8 mouse cellular contexts compared by ENCODE assay signal in the genomic region with DNA sequence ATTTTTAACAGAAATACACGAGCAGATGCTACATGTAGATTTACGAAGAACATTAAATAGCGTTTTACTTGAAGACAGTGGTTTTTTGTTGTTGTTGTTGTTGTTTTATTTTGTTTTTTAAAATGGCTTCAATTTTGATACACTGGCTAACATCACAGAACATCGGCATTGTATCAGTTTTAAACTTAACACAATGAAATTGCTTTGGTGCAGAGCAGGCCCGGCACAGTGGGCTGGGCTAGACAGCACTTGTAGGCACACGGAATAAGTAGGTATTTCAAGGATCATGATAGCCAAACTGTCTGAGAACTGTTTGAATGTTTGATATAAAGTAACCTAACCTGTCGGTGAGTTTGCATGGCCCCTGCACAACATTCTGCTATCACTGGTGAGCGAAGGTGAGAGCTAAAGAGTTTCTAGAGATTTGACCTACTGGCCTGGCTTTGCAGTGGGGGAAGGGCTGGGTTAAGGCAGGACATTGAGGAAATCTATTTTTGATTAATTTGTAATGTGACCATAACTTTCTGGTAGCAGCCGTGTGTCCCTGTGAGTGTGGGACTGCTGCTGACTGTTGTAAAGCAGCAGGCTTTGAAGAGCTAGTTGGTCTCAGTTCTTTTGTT. TPM values are rescaled to one million over a fixed set of nuclear protein-coding genes. Genes with fewer than 3 reads are reported as not detected.
DNase-seq lines count a peak whose midpoint lies in the region; ATAC-seq and TF ChIP-seq lines count a peak whose summit lies in the region.

No protein-coding gene starts in this region.

- no peak for ATAC-seq in kidney, embryonic 15.5 days (replicated peaks; ENCODE audit: low FRiP score)
- peak; percentile 25; the same call in 1 of the 2 replicates for ATAC-seq in midbrain, embryonic 15.5 days (replicated peaks)

- TF ChIP-seq CTCF in cortical plate, adult 2 months (IDR thresholded peaks at IDR 0.05; ENCODE audit: extremely low read depth, insufficient read depth, low read length) = no peak

- no peak overlapping the region for H3K4me3 ChIP-seq in kidney, embryonic 15.5 days (replicated peaks)
- peak overlapping the region; percentile 50 for H3K4me3 ChIP-seq in cortical plate, adult 2 months (ENCODE audit: insufficient read depth, low read length)
- H3K4me3 ChIP-seq in midbrain, embryonic 15.5 days = peak overlapping the region; percentile 52

- no peaks in the 10 kb centered on the region for H3K27me3 ChIP-seq in kidney, embryonic 15.5 days
- H3K27me3 ChIP-seq in midbrain, embryonic 15.5 days (replicated peaks) = no peaks in the 10 kb centered on the region

- H3K4me1 ChIP-seq in kidney, embryonic 15.5 days = peaks cover 6% of the 10 kb centered on the region; the same call in 1 of the 2 replicates
- H3K4me1 ChIP-seq in cortical plate, adult 2 months (ENCODE audit: control insufficient read depth, insufficient read depth, low read length) = peaks cover 2% of the 10 kb centered on the region; the same call in 1 of the 2 replicates
- peaks cover 31% of the 10 kb centered on the region for H3K4me1 ChIP-seq in midbrain, embryonic 15.5 days

- no peak for TF ChIP-seq POLR2A in cortical plate, adult 2 months (IDR thresholded peaks at IDR 0.05; ENCODE audit: extremely low read depth, insufficient read depth, low read length)

- DNase-seq in kidney, postnatal 36 days = no peak
- peak; percentile 41 to 50 for DNase-seq in heart, postnatal 10 days
- no peak for DNase-seq in kidney, postnatal 25 days
- no peak for DNase-seq in spleen, adult 12 weeks (ENCODE audit: low spot score)
- DNase-seq in layer of hippocampus, adult 9-11 months = no peak

- no peaks in the 10 kb centered on the region for H3K36me3 ChIP-seq in kidney, embryonic 15.5 days
- H3K36me3 ChIP-seq in midbrain, embryonic 15.5 days (replicated peaks) = no peaks in the 10 kb centered on the region

- H3K9ac ChIP-seq in kidney, embryonic 15.5 days = no peak overlapping the region
- H3K9ac ChIP-seq in midbrain, embryonic 15.5 days = peak overlapping the region; percentile 73

- intact Hi-C loops in heart, postnatal 10 days (cut with DNase I) = no loop called here

- 84% methylated on average over 9 of the region's 9 CpGs for WGBS in kidney, embryonic 15.5 days
- 38% methylated on average over 9 of the region's 9 CpGs for WGBS in midbrain, embryonic 15.5 days

- peak overlapping the region; percentile 60; the same call in 1 of the 2 replicates for H3K4me2 ChIP-seq in kidney, embryonic 15.5 days
- peak overlapping the region; percentile 72 for H3K4me2 ChIP-seq in midbrain, embryonic 15.5 days

- H3K9me3 ChIP-seq in kidney, embryonic 15.5 days (replicated peaks) = no peaks in the 10 kb centered on the region
- H3K9me3 ChIP-seq in midbrain, embryonic 15.5 days = no peaks in the 10 kb centered on the region

- H3K27ac ChIP-seq in kidney, embryonic 15.5 days = no peak overlapping the region
- H3K27ac ChIP-seq in cortical plate, adult 2 months (ENCODE audit: insufficient read depth, low read length) = no peak overlapping the region
- H3K27ac ChIP-seq in midbrain, embryonic 15.5 days = peak overlapping the region; percentile 97

RNA-seq across cellular contexts. Expression of a gene that starts 57.4 kb away (rescaled TPM):
- polyA plus RNA-seq in kidney, embryonic 15.5 days (2015; fragmentation: Nextera tagmentation; extraction: Ambion mirVana) = 19.9 and 20.3 TPM in 2 replicates
- polyA plus RNA-seq in cortical plate, adult 2 months (2012; rRNA removed) = 22.8 and 26.3 TPM in 2 replicates
- total RNA-seq in heart, postnatal 10 days (2021) = 10 to 100 TPM; 29.8 to 30.7 TPM
- 60.8 and 63.4 TPM in 2 replicates for polyA plus RNA-seq in midbrain, embryonic 15.5 days (2015; fragmentation: Nextera tagmentation; extraction: Ambion mirVana)

Comparison
In these comparisons a context has a peak if more than half of its experiments do, and no peak if none do; other contexts are left out.
1. DNase-seq: peak in heart, postnatal 10 days (2 of 2); none in kidney, postnatal 36 days (0 of 2), kidney, postnatal 25 days (0 of 2), spleen, adult 12 weeks (single experiment) and layer of hippocampus, adult 9-11 months (single experiment).